Mouse (Mus musculus): Measurements from ENCODE around the gene Nmt1.

Nmt1 gene

GRCm38 (mm10) chr11:103028176-103028891, at the start of gene Nmt1, which contains the start of gene Dcakd:
Gene Nmt1, plus strand, starts transcription at chr11:103028190.
Gene Dcakd, minus strand, starts transcription at chr11:103028333.
- DNase-seq (ENCODE audit: low spot score in 2 of 2), result peak; percentile 93 to 95

GRCm38 (mm10) chr11:102981151-102981890, 46.7 kb upstream of the Nmt1 start:
- DNase-seq (ENCODE audit: low spot score in 2 of 2), result no peak

GRCm38 (mm10) chr11:102984086-102984485, 43.9 kb upstream of the Nmt1 start:
- DNase-seq (ENCODE audit: low spot score in 2 of 2), result no peak

GRCm38 (mm10) chr11:102984615-102985014, 43.4 kb upstream of the Nmt1 start:
- no peak for DNase-seq (ENCODE audit: low spot score in 2 of 2)

GRCm38 (mm10) chr11:102985160-102985559, 42.8 kb upstream of the Nmt1 start:
- DNase-seq (ENCODE audit: low spot score in 2 of 2), result no peak

- no peak for DNase-seq (ENCODE audit: low spot score in 2 of 2)
Measured at GRCm38 (mm10) chr11:102989641-102990151, 38.3 kb upstream of the Nmt1 start.

- no peak for DNase-seq (ENCODE audit: low spot score in 2 of 2)
Measured at GRCm38 (mm10) chr11:102990152-102990663, 37.8 kb upstream of the Nmt1 start.

GRCm38 (mm10) chr11:102991681-102992080, 36.3 kb upstream of the Nmt1 start:
- no peak for DNase-seq (ENCODE audit: low spot score in 2 of 2)

- peak; percentile 34 to 68 for DNase-seq (ENCODE audit: low spot score in 2 of 2)
Measured at GRCm38 (mm10) chr11:102992940-102993339, 35.0 kb upstream of the Nmt1 start.

GRCm38 (mm10) chr11:102993420-102994029, 34.5 kb upstream of the Nmt1 start:
- no peak for DNase-seq (ENCODE audit: low spot score in 2 of 2)

GRCm38 (mm10) chr11:102994952-102995351, 33.0 kb upstream of the Nmt1 start:
- DNase-seq (ENCODE audit: low spot score in 2 of 2), result no peak

GRCm38 (mm10) chr11:102996385-102996784, 31.6 kb upstream of the Nmt1 start:
- no peak for DNase-seq (ENCODE audit: low spot score in 2 of 2)

- DNase-seq (ENCODE audit: low spot score in 2 of 2), result no peak
Measured at GRCm38 (mm10) chr11:102996991-102997770, 30.8 kb upstream of the Nmt1 start.

GRCm38 (mm10) chr11:102998254-102998576, 29.8 kb upstream of the Nmt1 start:
- no peak for DNase-seq (ENCODE audit: low spot score in 2 of 2)

GRCm38 (mm10) chr11:102998577-102999316, 29.2 kb upstream of the Nmt1 start:
- no peak for DNase-seq (ENCODE audit: low spot score in 2 of 2)

- DNase-seq (ENCODE audit: low spot score in 2 of 2), result no peak
Measured at GRCm38 (mm10) chr11:102999317-102999970, 28.5 kb upstream of the Nmt1 start.

GRCm38 (mm10) chr11:103000111-103000510, 27.9 kb upstream of the Nmt1 start:
- no peak for DNase-seq (ENCODE audit: low spot score in 2 of 2)

- no peak for DNase-seq (ENCODE audit: low spot score in 2 of 2)
Measured at GRCm38 (mm10) chr11:103001063-103001462, 26.9 kb upstream of the Nmt1 start.

GRCm38 (mm10) chr11:103003210-103003609, 24.8 kb upstream of the Nmt1 start:
- DNase-seq (ENCODE audit: low spot score in 2 of 2), result no peak

- DNase-seq (ENCODE audit: low spot score in 2 of 2), result no peak
Measured at GRCm38 (mm10) chr11:103004852-103005251, 23.1 kb upstream of the Nmt1 start.

Measured in natural killer cell, adult 2 months (primary cell).